Mouse (Mus musculus): ENCODE results near the gene Zfp523.
A peak's percentile ranks its signal among the peaks of the same experiment; 100 is the strongest.
"Not testable (repeated sequence)": the region's sequence is repeated elsewhere in the genome, so short reads cannot be mapped to it uniquely, and the experiment has no call there.

Zfp523 gene

DNA sequence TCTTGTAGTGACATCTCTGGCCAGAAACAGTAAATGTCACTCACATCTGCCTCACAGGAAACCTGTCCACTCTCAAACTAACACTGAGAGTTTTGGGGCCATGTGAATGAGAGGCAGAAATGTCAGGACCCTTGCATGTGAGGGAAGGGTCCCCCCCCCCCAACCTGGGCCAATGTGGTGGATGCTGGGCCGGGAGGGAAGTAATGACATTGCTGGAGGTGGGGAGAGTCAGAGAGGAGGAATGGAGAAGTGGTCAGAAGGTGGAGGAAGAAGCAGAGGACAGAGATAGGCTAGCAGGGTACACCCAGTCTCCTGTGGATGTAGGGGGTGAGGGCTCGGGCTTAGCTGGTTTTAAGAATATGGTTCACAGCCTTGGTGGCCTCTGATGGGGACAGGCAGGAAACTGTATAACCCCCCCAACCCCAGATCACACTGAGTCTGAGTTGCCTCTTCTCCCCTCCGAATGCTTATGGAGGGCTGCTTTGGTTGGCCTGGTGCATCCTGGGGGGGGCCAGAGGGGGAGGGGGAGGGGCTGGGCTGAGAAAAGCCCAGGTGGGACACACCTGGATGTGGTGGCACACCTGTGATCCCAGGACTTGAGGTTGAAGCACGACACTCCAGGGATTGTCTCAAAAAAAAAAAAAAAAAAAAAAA, 32.7 kb downstream of the Zfp523 start:
- no peak for DNase-seq (ENCODE audit: low spot score in 2 of 2)

- no peak for DNase-seq (ENCODE audit: low spot score in 2 of 2)
These were observed 35.0 kb downstream of the Zfp523 start for GRCm38 (mm10) chr17:28211921-28212341.

- DNase-seq (ENCODE audit: low spot score in 2 of 2) = no peak
These were observed 35.5 kb downstream of the Zfp523 start for GRCm38 (mm10) chr17:28212391-28212790.

DNA sequence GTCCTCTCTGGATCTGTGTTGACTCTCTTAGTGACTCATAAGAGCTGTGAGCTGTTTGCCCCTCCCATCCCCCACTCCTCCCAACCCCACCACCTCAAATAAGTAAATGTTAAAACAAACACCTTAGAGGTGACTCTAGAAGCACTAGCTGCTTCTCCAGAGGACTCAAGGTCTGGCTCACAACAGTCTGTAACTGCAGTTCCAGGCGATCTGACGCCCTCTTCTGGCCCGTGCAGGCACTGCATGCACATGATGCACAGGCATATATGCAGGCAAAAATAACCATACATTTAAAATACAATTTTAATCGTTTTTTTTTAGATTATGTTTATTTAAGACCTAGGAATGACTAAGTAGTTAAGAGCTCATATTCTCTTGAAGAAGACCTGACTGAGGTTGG, 36.3 kb downstream of the Zfp523 start:
- DNase-seq (ENCODE audit: low spot score in 2 of 2) = no peak

DNA sequence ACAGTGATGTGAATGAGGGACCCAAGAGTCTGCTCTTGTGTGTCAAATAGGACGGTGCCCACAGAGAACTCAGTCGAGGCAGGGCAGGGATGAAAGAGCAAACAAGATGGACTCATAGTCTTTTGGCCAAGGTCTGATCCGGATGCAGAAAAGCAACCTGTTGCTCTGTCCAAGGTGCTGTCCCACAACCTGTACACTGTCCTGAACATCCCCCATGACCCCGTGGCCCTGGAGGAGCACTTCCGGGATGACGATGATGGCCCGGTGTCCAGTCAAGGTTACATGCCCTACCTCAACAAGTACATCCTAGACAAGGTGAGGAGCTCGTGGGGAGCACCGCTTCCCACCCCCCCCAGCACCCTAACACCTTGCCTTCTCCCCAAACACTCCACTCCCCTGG, 39.9 kb downstream of the Zfp523 start:
- no peak for DNase-seq (ENCODE audit: low spot score in 2 of 2)

DNA sequence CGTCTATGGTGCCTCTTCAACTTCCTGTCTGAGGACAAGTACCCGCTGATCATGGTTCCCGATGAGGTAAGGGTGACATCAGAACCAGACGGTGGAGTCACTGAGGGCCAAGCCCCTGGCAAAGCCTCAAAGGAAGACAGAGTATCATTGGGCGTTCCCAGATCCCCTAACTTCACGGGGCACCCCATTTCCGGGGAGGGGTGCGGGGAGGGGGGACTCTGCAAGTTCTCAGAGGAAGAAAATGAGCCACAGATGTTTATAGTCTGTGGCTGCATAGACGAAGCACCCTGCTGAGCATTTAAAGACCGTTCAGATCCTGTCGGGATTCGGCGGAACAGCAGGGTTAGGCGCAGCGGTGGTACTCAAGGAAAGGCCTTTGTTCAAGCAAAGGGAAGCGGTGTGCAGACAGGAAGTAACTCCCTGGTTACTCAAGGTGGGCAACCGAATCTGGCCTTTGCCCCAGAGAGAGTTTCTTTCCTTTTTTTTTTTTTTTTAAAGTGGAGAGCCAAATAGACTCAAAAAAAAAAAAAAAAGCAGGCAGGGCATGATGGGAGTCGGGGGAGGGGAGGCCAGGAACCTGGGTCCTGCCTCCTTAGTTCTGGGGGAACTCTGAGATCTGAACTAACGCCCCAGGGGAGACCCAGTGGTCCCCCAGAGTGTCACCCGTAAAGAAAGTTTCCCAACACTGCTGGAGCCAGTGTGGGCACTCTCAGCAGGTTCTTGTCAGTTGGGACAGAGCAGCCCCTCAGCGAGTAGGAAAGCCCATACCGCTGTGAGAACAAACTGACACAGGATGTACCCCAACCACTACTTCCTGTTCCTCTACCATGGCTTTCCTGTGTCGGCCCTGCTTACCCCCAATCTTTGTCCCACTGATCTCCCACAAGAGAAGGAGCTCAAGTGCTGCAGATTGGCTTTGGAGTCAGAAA, 41.1 kb downstream of the Zfp523 start:
- DNase-seq (ENCODE audit: low spot score in 2 of 2) = no peak

DNA sequence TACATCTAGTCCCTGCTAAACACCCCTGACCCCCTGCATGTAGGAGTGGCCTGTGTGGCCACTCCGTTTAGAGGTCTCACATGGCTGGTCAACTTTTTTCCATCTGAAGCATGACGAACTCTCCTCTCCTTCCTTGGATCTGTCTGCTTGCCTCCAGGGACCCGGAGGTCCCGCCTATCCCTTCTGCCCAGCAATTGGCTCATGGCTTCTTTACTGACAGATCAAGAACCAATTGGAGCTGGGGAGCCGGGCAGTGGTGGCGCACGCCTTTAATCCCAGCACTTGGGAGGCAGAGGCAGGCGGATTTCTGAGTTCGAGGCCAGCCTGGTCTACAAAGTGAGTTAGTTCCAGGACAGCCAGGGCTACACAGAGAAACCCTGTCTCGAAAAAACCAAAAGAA, 45.5 kb downstream of the Zfp523 start:
- not testable (repeated sequence) for DNase-seq (ENCODE audit: low spot score in 2 of 2)

GRCm38 (mm10) chr17:28223561-28224391, 46.8 kb downstream of the Zfp523 start:
- peak; percentile 87 to 96 for DNase-seq (ENCODE audit: low spot score in 2 of 2)

- DNase-seq (ENCODE audit: low spot score in 2 of 2) = no peak
These were observed 47.7 kb downstream of the Zfp523 start for GRCm38 (mm10) chr17:28224615-28225014.

- peak; percentile 82 to 91 for DNase-seq (ENCODE audit: low spot score in 2 of 2)
These were observed 49.1 kb downstream of the Zfp523 start for GRCm38 (mm10) chr17:28226014-28226413.

DNA sequence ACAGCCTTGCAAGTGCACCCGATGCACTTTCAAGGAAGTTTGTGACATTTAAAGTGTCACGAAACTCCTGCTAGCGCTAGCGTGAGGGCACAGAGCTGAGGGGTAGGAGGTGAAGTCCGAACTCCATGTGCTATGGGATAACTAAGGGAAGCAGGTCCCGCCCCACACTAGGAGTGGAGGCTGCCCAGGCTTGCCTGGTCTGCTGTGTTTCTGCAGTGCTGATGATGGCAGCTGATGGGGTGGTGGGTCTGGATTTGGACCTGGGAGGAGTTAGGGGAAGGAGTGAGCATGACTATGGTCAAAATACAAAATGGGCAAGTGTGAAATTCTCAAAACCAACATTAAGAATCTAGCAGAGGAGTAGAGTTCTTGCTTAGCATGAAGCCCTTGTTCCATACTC, 53.6 kb downstream of the Zfp523 start:
- no peak for DNase-seq (ENCODE audit: low spot score in 2 of 2)

- no peak for DNase-seq (ENCODE audit: low spot score in 2 of 2)
These were observed 54.3 kb downstream of the Zfp523 start for GRCm38 (mm10) chr17:28231026-28231736.

DNA sequence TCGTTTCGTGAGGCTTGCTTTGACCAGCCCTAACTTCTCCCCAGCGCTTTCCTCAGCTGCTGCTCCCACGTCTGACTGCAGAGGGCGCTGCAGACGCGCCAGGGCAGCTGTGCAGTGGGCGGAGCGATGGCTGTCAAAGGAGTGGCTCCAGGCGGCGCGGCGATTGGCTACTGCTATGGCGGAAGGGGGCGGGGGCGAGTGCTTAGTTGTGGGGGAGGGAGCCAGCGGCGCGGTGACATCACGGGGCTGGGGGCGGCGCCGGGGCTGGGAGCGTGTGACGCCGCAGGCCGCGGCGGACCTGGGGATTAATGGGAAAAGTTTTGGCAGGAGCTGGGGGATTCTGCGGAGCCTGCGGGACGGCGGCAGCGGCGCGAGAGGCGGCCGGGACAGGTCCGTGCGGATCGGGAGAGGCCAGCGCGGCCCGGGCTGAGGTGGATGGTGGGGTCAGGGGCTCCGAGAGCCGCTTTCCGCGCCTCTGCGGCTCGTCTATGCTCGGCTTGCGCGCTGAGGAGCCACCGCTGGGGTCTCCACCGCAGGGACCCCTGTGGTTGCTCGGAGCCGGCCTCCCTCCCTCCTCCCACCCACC, 55.6 kb downstream of the Zfp523 start, which contains the start of gene Ppard:
Gene Ppard (plus strand): TSS at position 226 of the 586 bp plus-strand sequence.
- DNase-seq (ENCODE audit: low spot score in 2 of 2) = peak; percentile 96 to 98

DNA sequence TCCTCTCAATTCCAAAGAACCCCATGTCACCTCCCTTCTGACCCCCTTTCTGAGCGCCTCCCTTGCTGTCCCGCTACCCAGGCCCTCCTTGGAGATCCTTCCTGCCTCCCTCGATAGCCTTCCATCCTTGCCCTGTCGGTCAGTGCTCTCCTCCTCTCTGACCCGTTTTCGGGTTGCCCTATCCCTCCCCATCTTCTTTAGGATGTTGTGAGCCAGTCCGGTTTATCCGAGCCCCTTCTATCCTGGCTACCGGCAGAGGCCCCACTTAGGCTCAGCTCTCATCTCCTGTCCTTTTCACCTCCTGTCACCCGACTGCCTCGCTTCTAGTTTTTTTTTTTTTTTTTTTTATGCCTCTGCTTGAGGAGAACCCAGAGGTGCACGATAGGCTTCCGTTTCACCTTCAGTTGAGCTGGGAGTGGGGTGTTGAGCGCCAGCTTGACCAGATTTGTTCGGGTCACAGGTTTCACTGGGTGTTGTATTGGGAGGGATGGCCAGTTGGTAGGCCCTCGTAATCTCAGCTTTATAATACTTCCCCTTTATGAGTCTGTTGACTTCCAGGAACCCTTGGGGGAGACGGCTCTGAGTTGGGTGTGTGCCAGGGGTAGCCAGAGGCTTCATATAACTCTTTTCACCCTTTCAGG, 56.3 kb downstream of the Zfp523 start:
- DNase-seq (ENCODE audit: low spot score in 2 of 2) = peak; percentile 35 to 41

DNA sequence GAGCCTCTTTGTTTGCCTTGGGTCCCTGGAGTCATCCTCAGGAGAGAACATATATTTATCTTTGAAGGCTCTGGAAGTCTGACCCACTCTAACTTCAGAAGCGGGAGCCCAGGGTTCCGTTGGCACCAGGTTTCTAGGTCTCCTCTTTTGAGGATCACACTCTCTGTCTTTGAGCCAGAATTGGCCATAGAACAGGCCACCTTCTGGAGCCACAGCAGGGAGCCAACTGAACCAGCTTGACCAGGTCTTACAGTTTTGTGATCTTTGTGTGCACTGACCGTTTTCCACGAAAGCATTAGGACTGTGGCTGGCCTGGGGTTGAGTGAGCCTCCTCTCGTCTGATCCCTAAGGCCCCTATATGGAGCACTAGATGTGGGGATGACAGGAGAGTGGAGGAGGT, 57.7 kb downstream of the Zfp523 start:
- DNase-seq (ENCODE audit: low spot score in 2 of 2) = no peak

DNA sequence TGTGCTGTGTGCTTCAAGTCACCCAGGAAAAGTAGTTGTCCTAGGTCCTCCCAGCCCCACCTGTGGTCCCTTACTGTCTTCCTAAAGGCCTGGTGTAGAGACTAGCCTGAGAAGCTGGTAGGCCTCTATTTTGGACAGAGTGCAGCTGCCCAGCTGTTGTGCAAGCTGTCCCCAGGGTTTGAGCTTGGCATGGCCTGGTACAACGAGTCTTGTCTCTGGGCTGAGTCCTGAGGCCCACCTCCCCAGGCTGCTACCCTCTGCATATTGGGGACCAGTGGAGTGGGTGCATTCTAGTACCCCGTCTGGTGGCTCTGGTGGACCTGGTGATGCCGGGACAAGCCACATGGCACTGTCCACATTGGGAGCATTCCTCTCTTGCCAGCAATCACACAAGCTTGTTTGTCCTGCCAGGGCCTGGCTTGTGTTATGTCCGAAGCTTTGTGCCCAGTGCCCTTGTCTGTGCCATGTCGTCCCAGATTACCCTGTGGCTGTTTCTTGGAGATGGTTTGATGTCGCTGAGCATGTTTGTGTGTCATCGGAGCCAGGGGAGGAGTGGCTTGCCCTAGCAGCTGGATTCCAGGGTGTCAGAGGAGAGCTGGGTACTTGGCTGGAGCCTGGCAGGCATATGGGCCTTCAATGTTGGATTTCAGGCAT, 59.2 kb downstream of the Zfp523 start:
- peak in 1 of 2 experiments; percentile 61 for DNase-seq (ENCODE audit: low spot score in 2 of 2)

- peak in 1 of 2 experiments; percentile 38 for DNase-seq (ENCODE audit: low spot score in 2 of 2)
These were observed 59.7 kb downstream of the Zfp523 start for GRCm38 (mm10) chr17:28236636-28237015.

DNA sequence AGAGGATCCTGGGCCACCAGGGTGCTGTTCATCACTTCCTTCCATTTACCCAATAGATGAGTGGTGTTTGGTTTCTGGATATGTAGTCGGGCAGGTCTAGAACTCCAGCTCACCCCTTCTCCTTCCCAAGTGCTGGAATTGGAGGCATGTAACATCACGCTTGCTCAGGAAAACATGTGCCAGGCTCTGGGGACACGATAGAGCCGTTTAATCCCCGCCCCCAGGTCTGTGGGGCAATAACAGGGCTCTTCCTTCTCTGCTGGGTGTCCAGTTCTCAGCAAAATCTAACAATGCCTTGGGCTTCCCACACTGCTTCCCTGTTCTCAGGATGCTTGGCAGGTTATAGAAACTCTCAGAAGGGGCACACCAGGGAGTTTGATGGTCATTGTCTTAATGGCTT, 60.4 kb downstream of the Zfp523 start:
- no peak for DNase-seq (ENCODE audit: low spot score in 2 of 2)

DNA sequence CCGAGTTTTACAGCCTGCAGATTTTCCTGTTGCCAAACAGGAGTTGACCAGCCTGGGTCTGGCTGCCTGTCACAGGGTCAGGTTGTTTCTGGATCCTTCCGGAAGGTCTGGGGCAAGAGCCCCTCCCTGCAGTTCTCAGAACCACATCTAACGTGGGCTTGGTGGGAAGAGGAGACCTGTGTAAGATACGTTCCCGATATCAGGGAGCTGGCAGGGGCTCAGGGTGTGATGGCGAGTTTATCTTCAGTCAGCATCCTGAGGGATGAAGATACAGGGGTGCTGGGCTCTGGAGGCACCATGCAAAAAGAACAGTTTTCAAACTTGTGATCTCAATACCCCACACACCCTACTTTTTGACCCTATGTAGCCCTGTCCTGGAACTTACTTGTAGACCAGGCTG, 60.9 kb downstream of the Zfp523 start:
- DNase-seq (ENCODE audit: low spot score in 2 of 2) = no peak

DNA sequence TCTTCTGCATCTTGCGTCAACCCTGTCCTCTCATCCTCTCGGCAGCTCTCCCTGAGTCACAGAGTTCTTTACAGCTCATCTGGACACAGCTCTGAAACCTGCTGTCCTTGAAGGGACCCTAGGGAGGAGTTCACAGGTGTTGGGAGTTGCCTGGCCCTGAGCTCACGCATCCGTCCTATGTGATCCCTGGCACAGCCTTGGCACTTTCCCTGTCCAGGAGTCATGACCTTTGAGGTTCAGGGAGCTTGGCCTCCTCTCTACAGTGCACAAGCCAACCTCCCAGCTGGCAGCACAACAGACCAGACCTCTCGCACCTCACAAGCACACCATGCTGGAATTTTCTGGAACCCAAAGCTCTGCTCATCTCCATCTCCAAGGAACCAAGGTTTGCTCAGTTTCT, 63.9 kb downstream of the Zfp523 start:
- no peak for DNase-seq (ENCODE audit: low spot score in 2 of 2)
